Mouse (Mus musculus): ENCODE measurements around the gene Hist1h2bq.
"Not testable (repeated sequence)": the region's sequence is repeated elsewhere in the genome, so short reads cannot be mapped to it uniquely, and the experiment has no call there.

DNA sequence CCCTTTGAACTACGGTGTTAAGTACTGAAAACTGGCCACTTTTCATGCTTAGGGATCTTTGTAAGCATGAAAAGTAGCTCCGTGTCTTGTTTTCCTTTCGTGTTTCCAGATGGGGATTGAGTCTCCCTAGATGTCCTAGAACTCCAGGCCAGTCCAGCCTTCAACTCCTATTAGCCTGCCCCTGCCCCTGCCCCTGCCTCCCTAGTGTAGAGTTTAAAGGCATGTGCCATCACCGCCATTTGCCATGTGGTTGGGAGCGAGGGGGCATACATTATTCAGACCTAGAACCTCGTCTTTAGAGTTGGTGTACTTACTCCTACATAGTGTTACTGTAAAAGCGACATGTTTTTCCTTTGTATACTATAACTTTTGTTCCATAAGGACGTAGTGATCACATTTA, 1.1 kb upstream of the Hist1h2bq start:
- TF ChIP-seq CTCF (conservative IDR thresholded peaks at IDR 0.05; ENCODE audit: low read length); POU5F1 (IDR thresholded peaks at IDR 0.05; ENCODE audit: borderline replicate concordance, low read length): not testable (repeated sequence)
